Mouse (Mus musculus) brain, embryonic 14.5 days (tissue): ENCODE data around the gene Klhl9.

ENCODE experiments used
- CTCF ChIP-seq: fragments of 200-500 bp; IDR thresholded peaks from 2 replicates; pipeline ENCODE4 v1.5.1; 2012; ENCODE audit warnings: inconsistent platforms, mild to moderate bottlenecking, moderate library complexity, borderline replicate concordance; ENCODE audit not compliant: insufficient read depth, insufficient read length; ENCODE audit errors: extremely low read depth
- POLR2A ChIP-seq: fragments of 200-500 bp; IDR thresholded peaks from 2 replicates; pipeline ENCODE4 v1.6.1; 2012; ENCODE audit warnings: mild to moderate bottlenecking, inconsistent platforms, borderline replicate concordance; ENCODE audit not compliant: poor library complexity, insufficient read depth, insufficient read length, severe bottlenecking; ENCODE audit errors: extremely low read depth

DNA sequence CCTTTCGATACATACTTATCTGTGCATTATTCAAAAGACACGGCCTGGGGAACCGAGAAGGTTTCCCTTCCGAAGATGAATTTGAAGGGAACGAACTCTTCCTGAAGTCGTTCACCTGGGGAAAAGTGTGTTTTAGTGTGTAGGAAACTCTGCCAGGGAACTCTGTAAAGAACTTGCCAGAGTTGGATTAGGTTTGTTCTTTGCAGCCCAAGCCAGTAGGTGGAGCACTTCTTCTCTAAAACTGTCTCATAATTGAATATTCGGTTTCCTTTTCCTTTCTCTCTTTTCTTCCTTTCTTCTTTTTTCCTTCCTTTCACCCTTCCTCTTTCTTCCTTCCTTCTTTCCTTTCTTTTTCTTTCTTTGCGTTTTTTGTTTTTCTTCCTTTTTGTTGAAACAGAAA lies 41.9 kb downstream of the Klhl9 start:
- TF ChIP-seq POLR2A (no peak), CTCF (peak; percentile 39; the same call in 1 of the 2 replicates)
